Mouse (Mus musculus) heart, postnatal 0 days (tissue): ENCODE data around the gene Tmie.

Experiments used
- CTCF ChIP-seq: IDR thresholded peaks from 2 replicates; pipeline ENCODE4 v1.5.1; 2016; ENCODE audit warnings: antibody characterized with exemption, control low read depth, low read depth
- EP300 ChIP-seq: IDR thresholded peaks from 2 replicates; pipeline ENCODE4 v1.6.1; 2016; ENCODE audit warnings: antibody characterized with exemption, low read depth

- TF ChIP-seq CTCF (no peak), EP300 (no peak)
Observed at GRCm38 (mm10) chr9:110840905-110841304, 39.0 kb downstream of the Tmie start.
